Mouse (Mus musculus): ENCODE data around the gene Tac2. TPM values are rescaled to one million over a fixed set of nuclear protein-coding genes. Genes with fewer than 3 reads are reported as not detected.
"Not testable (repeated sequence)": the region's sequence is repeated elsewhere in the genome, so short reads cannot be mapped to it uniquely, and the experiment has no call there.

Tac2 gene
- total RNA-seq, 2 experiments from 2014 or later, result 18.3 to 18.5 TPM

GRCm38 (mm10) chr10:127750136-127750777, 26.0 kb downstream of the Tac2 start:
- intact Hi-C loops (cut with DNase I), result no loop called here
- peak in 1 of 2 experiments; percentile 21 for DNase-seq (ENCODE audit: low spot score in 2 of 2)

GRCm38 (mm10) chr10:127751548-127751947, 27.3 kb downstream of the Tac2 start, which contains the start of gene Gpr182:
Gpr182 (minus strand) TSS chr10:127751732.
- DNase-seq (ENCODE audit: low spot score in 2 of 2), result no peak
- intact Hi-C loops (cut with DNase I), result no loop called here

GRCm38 (mm10) chr10:127754566-127755166, 30.4 kb downstream of the Tac2 start:
- no peak for DNase-seq (ENCODE audit: low spot score in 2 of 2)
- intact Hi-C loops (cut with DNase I), result no loop called here

- intact Hi-C loops (cut with DNase I), result no loop called here
- DNase-seq (ENCODE audit: low spot score in 2 of 2), result no peak
Measured at GRCm38 (mm10) chr10:127755246-127755645, 31.0 kb downstream of the Tac2 start.

- intact Hi-C loops (cut with DNase I), result no loop called here
- DNase-seq (ENCODE audit: low spot score in 2 of 2), result no peak
Measured at GRCm38 (mm10) chr10:127755770-127756468, 31.6 kb downstream of the Tac2 start.

GRCm38 (mm10) chr10:127759181-127760110, 35.2 kb downstream of the Tac2 start, which contains the start of the genes Rdh1 and Rdh16f1:
Rdh1 (plus strand) TSS chr10:127759721.
Rdh16f1 (plus strand) TSS chr10:127759787.
- intact Hi-C loops (cut with DNase I), result no loop called here
- DNase-seq (ENCODE audit: low spot score in 2 of 2), result no peak

GRCm38 (mm10) chr10:127762926-127763325, 38.6 kb downstream of the Tac2 start:
- intact Hi-C loops (cut with DNase I); DNase-seq (ENCODE audit: low spot score in 2 of 2): not testable (repeated sequence)

GRCm38 (mm10) chr10:127763914-127764680, 39.8 kb downstream of the Tac2 start:
- DNase-seq (ENCODE audit: low spot score in 2 of 2), result no peak
- intact Hi-C loops (cut with DNase I), result no loop called here

- intact Hi-C loops (cut with DNase I), result no loop called here
- DNase-seq (ENCODE audit: low spot score in 2 of 2), result no peak
Measured at GRCm38 (mm10) chr10:127766564-127766963, 42.3 kb downstream of the Tac2 start.

GRCm38 (mm10) chr10:127776011-127776410, 51.7 kb downstream of the Tac2 start, which contains the start of gene Rdh9:
Rdh9 (plus strand) TSS chr10:127776386.
- DNase-seq (ENCODE audit: low spot score in 2 of 2), result no peak
- intact Hi-C loops (cut with DNase I), result no loop called here

Other genes starting within 250 kb of the Tac2 start
- 1 to 10 TPM; 4.3 to 5.6 TPM for gene Stac3, start 222.8 kb upstream of the Tac2 start, total RNA-seq (2021)
- gene Ndufa4l2, start 209.5 kb upstream of the Tac2 start, total RNA-seq (2021), result 1 to 10 TPM; 2.9 to 6.7 TPM
- 10 to 100 TPM; 25.7 to 29.9 TPM for gene Shmt2, start 202.0 kb upstream of the Tac2 start, total RNA-seq (2021)
- 1 to 10 TPM; 5.5 to 6.9 TPM for gene Nxph4, start 189.9 kb upstream of the Tac2 start, total RNA-seq (2021)
- gene Lrp1, start 103.3 kb upstream of the Tac2 start, total RNA-seq (2021), result 100 to 1,000 TPM; 277 to 285 TPM
- gene Stat6, start 81.5 kb upstream of the Tac2 start, total RNA-seq (2021), result 10 to 100 TPM in 1 of 2 experiments, 1 to 10 TPM in 1; 8.8 to 10.2 TPM
- gene Nemp1, start 57.6 kb upstream of the Tac2 start, total RNA-seq (2021), result 1 to 10 TPM; 3.6 to 3.9 TPM
- 10 to 100 TPM; 40.2 to 43.9 TPM for gene Nab2, start 55.9 kb upstream of the Tac2 start, total RNA-seq (2021)
- 1 to 10 TPM in 1 of 2 experiments, under 1 TPM in 1; 0.39 to 1.1 TPM for gene Myo1a, start 19.3 kb upstream of the Tac2 start, total RNA-seq (2021)
- gene Zbtb39, start 15.1 kb downstream of the Tac2 start, total RNA-seq (2021), result 1 to 10 TPM; 8.5 to 8.7 TPM
- gene Gpr182, start 27.3 kb downstream of the Tac2 start, total RNA-seq (2021), result 1 to 10 TPM; 1.5 to 1.9 TPM
- under 1 TPM; 0.09 to 0.14 TPM for gene Rdh1, start 35.2 kb downstream of the Tac2 start, total RNA-seq (2021)
- not detected for gene Rdh16f1, start 35.3 kb downstream of the Tac2 start, total RNA-seq (2021)
- under 1 TPM; 0.53 to 0.55 TPM for gene Rdh9, start 51.9 kb downstream of the Tac2 start, total RNA-seq (2021)
- gene Rdh16, start 76.7 kb downstream of the Tac2 start, total RNA-seq (2021), result under 1 TPM; 0.11 to 0.14 TPM
- not detected for gene Rdh19, start 125.5 kb downstream of the Tac2 start, total RNA-seq (2021)
- gene Rdh16f2, start 142.0 kb downstream of the Tac2 start, total RNA-seq (2021), result not detected
- not detected for gene Rdh7, start 164.3 kb downstream of the Tac2 start, total RNA-seq (2021)
- gene Sdr9c7, start 174.0 kb downstream of the Tac2 start, total RNA-seq (2021), result not detected

Data from left cerebral cortex, postnatal 25 days (tissue).